Mouse (Mus musculus): ENCODE results near the gene Il27.

DNA sequence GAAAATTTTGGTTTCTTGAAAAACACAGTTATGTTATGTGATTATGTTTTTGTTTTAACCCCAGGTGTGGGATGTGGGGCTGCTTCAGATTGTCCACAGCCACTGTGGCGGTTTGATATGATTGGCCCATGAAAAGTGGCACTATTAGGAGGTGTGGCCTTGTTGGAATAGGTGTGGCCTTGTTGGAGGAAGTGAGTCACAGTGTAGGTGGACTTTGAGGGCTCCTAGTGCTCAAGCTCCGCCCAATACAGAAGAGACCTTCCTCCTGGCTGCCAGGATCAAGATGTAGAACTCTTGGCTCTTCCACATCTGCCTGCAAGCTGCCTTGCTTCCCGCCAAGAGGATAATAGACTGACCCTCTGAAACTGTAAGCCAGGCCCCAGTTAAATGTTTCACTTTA, 18.0 kb upstream of the Il27 start:
- TF ChIP-seq CTCF (IDR thresholded peaks at IDR 0.05; ENCODE audit: borderline replicate concordance, extremely low read depth, insufficient read depth, insufficient read length) (no peak), POLR2A (IDR thresholded peaks at IDR 0.05; ENCODE audit: borderline replicate concordance, extremely low read depth, insufficient read depth, insufficient read length, poor library complexity, severe bottlenecking) (no peak)
